Mouse (Mus musculus) layer of hippocampus, adult 8-10 months (tissue): ENCODE data around the gene Snx8. TPM values are rescaled to one million over a fixed set of nuclear protein-coding genes. Genes with fewer than 3 reads are reported as not detected.

Source experiments
- microRNA-seq, 2 experiments: library from miRNA; unstranded; fragments of <30 nt; microRNA quantifications; one replicate each; pipeline ENCODE4 v1.2.0; 2022
- total RNA-seq, 4 experiments: library from RNA; stranded (reverse); gene quantifications; 2 replicates each; pipeline ENCODE4 v1.2.4; 2022

Gene Snx8
- total RNA-seq, 4 experiments from 2014 or later, result 9.1 to 15.8 (median 12.7) TPM

Small RNAs within 50 kb of the gene (microRNA-seq; reads per million reads assigned to microRNA genes)
- gene Mir7038, result 0.64 to 1.5 reads per million in 2 experiments

Other genes starting within 250 kb of the Snx8 start
- 10 to 100 TPM; 15.3 to 19.9 (median 17.2) TPM for gene Mad1l1, start 67.7 kb downstream of the Snx8 start, total RNA-seq
- 1 to 10 TPM; 5.0 to 6.3 (median 5.2) TPM for gene Nudt1, start 67.6 kb downstream of the Snx8 start, total RNA-seq
- gene Mrm2, start 57.4 kb downstream of the Snx8 start, total RNA-seq, result 1 to 10 TPM; 7.8 to 9.7 (median 9.1) TPM
- 10 to 100 TPM; 84.4 to 88.2 (median 87.0) TPM for gene Eif3b, start 30.1 kb upstream of the Snx8 start, total RNA-seq
- gene Gm4869, start 56.4 kb upstream of the Snx8 start, total RNA-seq, result not detected
- gene Chst12, start 116.3 kb upstream of the Snx8 start, total RNA-seq, result 10 to 100 TPM; 14.3 to 24.0 (median 18.8) TPM
- under 1 TPM in 2 of 4 experiments, not detected in 2; 0.67 to 0.80 TPM for gene Grifin, start 175.8 kb upstream of the Snx8 start, total RNA-seq
- 10 to 100 TPM; 18.1 to 25.0 (median 22.8) TPM for gene Lfng, start 218.1 kb upstream of the Snx8 start, total RNA-seq